Mouse (Mus musculus): ENCODE results near the gene Mc1r. TPM values are rescaled to one million over a fixed set of nuclear protein-coding genes. Genes with fewer than 3 reads are reported as not detected.

The Mc1r gene
- total and polyA plus RNA-seq, 3 experiments = 0.31 to 0.45 TPM; not detected in 1

DNA sequence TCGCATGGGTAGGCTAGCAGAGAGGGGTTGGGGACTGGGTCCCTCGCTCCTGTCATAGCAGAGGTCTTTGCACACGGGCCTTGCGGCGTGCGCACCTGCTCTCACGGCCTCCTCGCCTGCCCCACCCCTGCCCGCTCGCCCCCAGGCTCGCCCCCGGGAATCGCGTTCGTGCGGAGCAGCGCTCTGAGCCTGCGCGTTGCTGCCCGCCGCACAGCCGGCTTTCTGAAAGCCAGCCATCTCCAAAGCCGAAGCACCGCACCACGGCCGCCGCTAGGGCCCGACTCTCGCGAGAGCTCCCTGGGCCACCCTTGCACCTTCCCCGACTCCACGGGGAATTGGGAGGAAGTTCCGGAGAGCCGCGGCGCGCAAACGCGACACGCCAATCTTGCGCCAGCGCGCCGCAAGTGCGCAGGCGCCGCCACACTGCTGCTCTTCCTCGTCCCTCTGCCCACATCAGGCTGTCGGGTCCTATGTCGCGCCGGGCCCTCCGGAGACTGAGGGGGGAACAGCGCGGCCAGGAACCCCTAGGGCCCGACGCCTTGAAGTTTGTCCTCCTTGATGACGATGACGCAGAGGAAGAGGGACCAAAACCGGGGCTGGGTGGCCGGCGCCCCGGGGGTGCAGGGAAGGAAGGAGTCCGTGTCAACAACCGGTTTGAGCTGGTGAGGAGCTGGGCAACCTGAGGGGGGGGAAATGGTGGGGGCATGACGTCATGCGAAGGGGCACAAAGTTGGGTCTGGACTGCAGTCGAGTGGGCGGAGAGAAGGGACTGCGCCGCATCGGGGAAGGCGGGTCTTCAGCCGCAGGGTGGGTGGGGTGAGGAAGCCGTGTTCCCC lies 33.3 kb upstream of the Mc1r start, which contains the start of gene Tcf25:
Tcf25 (plus strand) TSS at position 351 of the 836 bp plus-strand sequence.
- Histone ChIP-seq H3K27ac (ENCODE audit: control insufficient read depth, low read depth, low read length) (peak within 1 kb of the TSS; percentile 95), H3K4me3 (ENCODE audit: control insufficient read depth in 1 of 2, insufficient read depth in 1 of 2, low read depth in 2 of 2, low read length in 2 of 2) (peak within 1 kb of the TSS; percentile 78 to 97), H3K9me3 (replicated peaks; ENCODE audit: insufficient read depth, low read length) (no peaks in the 10 kb centered on the region), H3K79me2 (ENCODE audit: control insufficient read depth, insufficient read depth, low read length, poor library complexity) (peaks cover 36% of the 10 kb centered on the region), H3K9ac (ENCODE audit: control insufficient read depth, low read depth, low read length, poor library complexity, severe bottlenecking) (peak within 1 kb of the TSS; percentile 99), H3K4me1 (ENCODE audit: control insufficient read depth in 1 of 2, insufficient read depth in 2 of 2, low read length in 2 of 2) (peaks cover 0 to 15% of the 10 kb centered on the region in 2 experiments; a peak in 1 of 4 replicates), H3K36me3 (ENCODE audit: control insufficient read depth in 1 of 2, insufficient read depth in 2 of 2, low read length in 2 of 2) (peaks cover 0 to 11% of the 10 kb centered on the region in 2 experiments; a peak in 3 of 4 replicates), H3K27me3 (ENCODE audit: control insufficient read depth in 1 of 2, insufficient read depth in 2 of 2, low read length in 2 of 2) (no peaks in the 10 kb centered on the region)
- TF ChIP-seq POLR2AphosphoS5 (IDR thresholded peaks at IDR 0.05; ENCODE audit: borderline replicate concordance, low read depth, low read length) (no peak), CTCF (IDR thresholded peaks at IDR 0.05 in 2 of 3, conservative IDR thresholded peaks at IDR 0.05 in 1 of 3; ENCODE audit: control insufficient read depth in 1 of 3, insufficient read depth in 1 of 3, low read depth in 2 of 3, low read length in 3 of 3, poor library complexity in 1 of 3, severe bottlenecking in 1 of 3) (peak in 2 of 3 experiments; percentile 7; a peak in 2 of 6 replicates), ZNF384 (IDR thresholded peaks at IDR 0.05; ENCODE audit: low read depth, low read length) (no peak), MAZ (IDR thresholded peaks at IDR 0.05; ENCODE audit: low read depth, low read length) (peak; percentile 72; the same call in 1 of the 2 replicates), TCF12 (IDR thresholded peaks at IDR 0.05; ENCODE audit: low read depth, low read length) (peak; percentile 52), MXI1 (IDR thresholded peaks at IDR 0.05; ENCODE audit: low read depth, low read length) (peak; percentile 26; the same call in 1 of the 2 replicates), TBP (IDR thresholded peaks at IDR 0.05; ENCODE audit: low read depth, low read length) (0 out of 2 replicates have a peak, but pooled peaks have one; percentile 67), SIN3A (IDR thresholded peaks at IDR 0.05; ENCODE audit: low read length) (peak; percentile 77; the same call in 1 of the 2 replicates), NELFE (IDR thresholded peaks at IDR 0.05; ENCODE audit: low read depth, low read length) (peak; percentile 88), BHLHE40 (IDR thresholded peaks at IDR 0.05; ENCODE audit: borderline replicate concordance, low read depth, low read length) (no peak), JUND (IDR thresholded peaks at IDR 0.05; ENCODE audit: low read depth, low read length) (no peak), HCFC1 (IDR thresholded peaks at IDR 0.05; ENCODE audit: low read depth, low read length) (peak; percentile 90), MAFK (IDR thresholded peaks at IDR 0.05; ENCODE audit: borderline replicate concordance, low read depth, low read length) (no peak), CHD2 (IDR thresholded peaks at IDR 0.05; ENCODE audit: low read length) (peak; percentile 96), MAX (IDR thresholded peaks at IDR 0.05; ENCODE audit: low read length) (peak; percentile 49), NRF1 (IDR thresholded peaks at IDR 0.05; ENCODE audit: insufficient read depth, low read depth, low read length, poor library complexity, severe bottlenecking) (peak; percentile 84), ZMIZ1 (IDR thresholded peaks at IDR 0.05; ENCODE audit: low read depth, low read length) (peak; percentile 79), POLR2AphosphoS2 (IDR thresholded peaks at IDR 0.05; ENCODE audit: low read length) (peak; percentile 62; the same call in 1 of the 2 replicates), POLR2A (IDR thresholded peaks at IDR 0.05; ENCODE audit: control insufficient read depth in 1 of 2, insufficient read depth in 1 of 2, low read depth in 1 of 2, low read length in 2 of 2, poor library complexity in 1 of 2) (peak; percentile 84 to 95), KAT2A (conservative IDR thresholded peaks at IDR 0.05; ENCODE audit: low read depth, low read length) (no peak; the same call in 1 of the 2 replicates), ELF1 (IDR thresholded peaks at IDR 0.05; ENCODE audit: low read depth, low read length) (peak; percentile 92), GATA1 (IDR thresholded peaks at IDR 0.05; ENCODE audit: low read depth, low read length) (no peak), MYC (IDR thresholded peaks at IDR 0.05; ENCODE audit: low read depth, low read length) (peak; percentile 9; the same call in 1 of the 2 replicates), SMC3 (IDR thresholded peaks at IDR 0.05; ENCODE audit: low read depth, low read length) (no peak)
- peak; percentile 99 for DNase-seq (ENCODE audit: low read depth, low spot score)
